Mouse (Mus musculus) cerebellum, adult 9-11 months (tissue): ENCODE measurements around the gene Dynlt1b.
"Not testable (repeated sequence)": the region's sequence is repeated elsewhere in the genome, so short reads cannot be mapped to it uniquely, and the experiment has no call there.

Source experiments
- DNase-seq: peaks from one replicate; pipeline ENCODE4 v3.0.0; 2022

Dynlt1b gene

DNA sequence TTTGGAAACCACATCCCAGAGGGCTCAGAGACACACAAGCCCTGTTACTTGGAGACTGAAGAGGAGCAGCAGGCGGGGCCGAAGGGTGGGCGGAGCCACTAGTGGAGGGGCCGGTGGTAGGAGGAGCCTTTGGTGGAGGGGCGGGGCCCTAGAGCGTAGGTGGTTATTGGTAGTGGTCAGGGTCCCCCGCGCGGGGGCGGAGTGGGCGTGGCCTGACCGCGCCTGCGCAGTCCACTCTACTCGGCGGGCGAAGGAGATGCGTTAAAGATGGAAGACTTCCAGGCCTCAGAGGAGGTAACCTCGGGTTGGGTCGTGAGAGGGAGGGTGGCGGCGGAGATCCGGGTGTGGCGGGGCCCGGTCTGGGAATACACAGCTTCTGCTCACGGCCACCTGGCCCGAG lies at the start of gene Dynlt1b:
Gene Dynlt1b (plus strand): TSS at position 168 of the 400 bp plus-strand sequence.
- peak; percentile 100 for DNase-seq

DNA sequence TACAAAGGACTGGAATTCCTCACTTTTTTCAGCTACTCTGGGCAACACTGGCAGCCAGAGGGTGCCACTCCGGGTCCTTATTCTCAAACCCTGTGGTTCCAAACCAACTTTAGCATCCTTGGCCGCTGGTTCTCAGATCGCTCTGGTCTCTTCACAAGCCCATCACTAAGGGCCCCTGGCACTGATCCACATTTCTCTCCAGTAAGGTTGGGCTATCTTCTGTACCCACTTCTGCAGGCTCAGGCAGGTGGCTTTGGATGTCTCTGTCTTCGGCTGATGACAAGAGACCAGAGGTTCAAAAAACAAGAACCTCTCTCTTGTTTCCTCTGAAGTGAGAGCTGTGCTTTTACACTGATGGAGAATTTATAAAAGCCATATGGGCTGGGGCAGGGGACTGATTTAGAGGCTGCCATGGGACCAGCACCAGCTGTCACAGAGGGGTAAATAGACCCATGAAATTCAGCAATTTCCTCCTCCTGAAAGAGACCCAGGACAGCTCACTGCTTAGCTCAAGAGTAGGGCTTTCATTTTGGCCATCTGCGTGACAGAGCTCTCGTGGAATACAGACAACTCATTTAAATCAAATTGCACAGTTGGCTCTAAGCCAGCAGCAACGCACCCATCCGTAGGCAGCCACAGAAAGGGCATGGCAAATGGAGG lies 49.6 kb upstream of the Dynlt1b start:
- not testable (repeated sequence) for DNase-seq

DNA sequence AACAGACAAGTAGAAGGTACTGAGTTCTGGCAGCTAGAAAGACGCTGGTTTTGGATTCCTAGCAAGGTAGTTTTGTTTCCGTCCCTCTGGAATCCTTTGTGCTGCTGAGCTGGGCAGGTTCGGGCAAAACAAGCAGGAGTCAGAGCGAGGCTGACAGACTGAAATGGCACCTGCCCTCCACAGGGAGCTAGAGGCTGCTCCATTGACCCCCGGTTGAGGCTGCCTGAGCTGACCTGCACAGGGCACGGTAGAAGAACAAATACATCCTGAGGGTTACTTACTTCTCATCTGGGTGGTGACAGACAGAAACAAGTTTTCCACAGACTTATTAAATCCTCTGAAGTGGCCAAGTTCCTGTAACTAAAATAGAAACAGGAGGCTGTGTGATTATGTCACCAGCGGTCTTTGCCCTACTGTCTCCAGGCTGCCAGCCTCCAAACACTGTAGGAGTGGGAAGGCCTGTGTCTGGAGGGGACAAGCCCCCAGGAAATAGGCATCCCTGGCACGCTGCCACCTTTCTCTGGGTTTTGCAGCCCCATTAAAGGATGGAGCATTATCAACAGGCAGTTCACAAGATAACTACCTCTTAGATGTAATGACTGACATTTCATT lies 48.7 kb upstream of the Dynlt1b start:
- DNase-seq = not testable (repeated sequence)

DNA sequence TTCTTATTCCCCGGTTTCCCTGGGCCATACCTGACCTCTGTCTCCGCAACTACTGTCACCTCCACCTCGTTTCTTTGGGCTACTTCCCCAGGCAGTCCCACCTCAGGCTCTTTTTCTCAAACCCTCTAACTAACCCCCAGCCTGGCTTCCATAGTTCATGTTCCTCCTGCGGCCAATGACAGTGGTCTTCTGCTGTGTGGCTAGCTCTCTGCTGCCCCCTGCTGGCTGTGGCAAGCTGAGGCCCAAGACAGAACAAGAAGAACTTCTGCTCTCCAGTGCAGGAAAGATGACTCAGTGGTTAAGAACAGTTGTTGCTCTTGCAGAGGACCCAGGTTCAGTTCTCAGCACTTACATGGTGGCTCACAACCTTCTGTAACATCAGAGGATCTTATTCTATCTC lies 43.0 kb upstream of the Dynlt1b start:
- DNase-seq = not testable (repeated sequence)

DNA sequence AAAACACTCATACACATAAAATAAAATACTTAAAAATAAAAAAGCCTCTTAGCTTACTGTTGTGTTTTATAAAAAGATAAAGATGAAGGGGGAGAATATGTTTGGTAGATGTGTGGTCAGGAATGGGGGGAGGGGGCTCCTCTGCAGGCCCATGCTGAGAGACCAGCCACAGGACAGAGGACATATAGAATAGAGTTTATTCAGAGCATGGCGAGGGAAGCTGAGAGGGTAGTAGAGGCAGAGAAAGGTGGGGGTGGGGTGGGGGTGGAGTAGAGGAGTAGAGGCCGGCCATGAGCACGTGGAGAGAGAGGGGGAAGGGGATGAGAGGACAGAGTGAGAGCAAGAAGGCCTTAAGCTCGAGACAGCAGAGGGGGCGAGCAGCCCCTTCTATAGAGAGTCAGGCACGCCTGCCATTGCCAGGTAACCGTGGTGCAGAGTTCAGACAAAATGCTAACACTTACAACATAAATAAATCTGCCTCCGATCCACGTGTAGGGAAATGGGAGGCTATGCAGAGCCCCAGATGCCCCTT lies 42.5 kb upstream of the Dynlt1b start:
- not testable (repeated sequence) for DNase-seq

DNA sequence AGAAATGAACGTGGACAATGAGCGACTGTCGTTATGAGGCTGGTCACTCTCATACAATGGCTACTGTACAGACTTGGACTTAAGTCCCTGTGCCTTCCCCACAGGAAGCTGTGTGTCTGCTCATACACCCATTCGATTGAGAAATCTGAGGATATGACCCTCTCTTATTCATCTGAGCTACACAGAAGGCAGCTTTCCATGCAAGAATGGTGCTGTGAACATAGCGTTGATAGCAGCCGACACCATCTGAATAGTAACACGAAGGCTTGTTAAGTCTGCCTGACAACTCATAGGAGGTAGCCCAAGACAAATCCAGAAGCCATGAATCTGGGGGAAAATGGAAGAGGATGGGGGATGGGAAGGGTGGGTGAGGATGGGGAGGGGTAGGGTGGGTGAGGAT lies 40.4 kb upstream of the Dynlt1b start:
- not testable (repeated sequence) for DNase-seq

DNA sequence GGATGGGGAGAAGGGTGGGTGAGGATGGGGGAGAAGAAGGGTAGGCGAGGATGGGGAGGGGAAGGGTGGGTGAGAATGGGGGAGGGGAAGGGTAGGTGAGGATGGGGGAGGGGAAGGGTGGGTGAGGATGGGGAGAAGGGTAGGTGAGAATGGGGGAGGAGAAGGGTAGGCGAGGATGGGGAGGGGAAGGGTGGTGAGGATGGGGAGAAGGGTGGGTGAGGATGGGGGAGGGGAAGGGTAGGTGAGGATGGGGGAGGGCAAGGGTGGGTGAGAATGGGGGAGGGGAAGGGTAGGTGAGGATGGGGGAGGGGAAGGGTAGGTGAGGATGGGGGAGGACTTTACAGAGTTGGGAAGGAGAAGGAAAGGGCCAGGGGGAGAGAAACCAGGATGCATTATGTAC lies 39.2 kb upstream of the Dynlt1b start:
- not testable (repeated sequence) for DNase-seq

DNA sequence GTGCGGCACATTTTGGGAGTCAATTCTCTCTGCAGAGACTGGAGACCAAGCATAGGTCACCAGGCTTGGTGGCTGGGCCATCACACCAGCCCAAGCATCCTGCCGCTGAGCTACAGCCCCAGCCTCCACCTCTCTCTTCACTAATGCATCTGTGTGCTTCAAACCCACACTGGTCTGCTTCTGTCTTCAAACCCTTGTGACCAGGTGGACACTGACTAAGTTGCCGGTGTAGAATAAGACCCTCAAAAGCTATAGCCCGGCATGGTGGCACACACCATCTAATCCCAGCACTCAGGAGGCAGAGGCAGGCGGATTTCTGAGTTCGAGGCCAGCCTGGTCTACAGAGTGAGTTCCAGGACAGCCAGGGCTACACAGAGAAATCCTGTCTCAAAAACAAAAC lies 38.2 kb upstream of the Dynlt1b start:
- DNase-seq = not testable (repeated sequence)

DNA sequence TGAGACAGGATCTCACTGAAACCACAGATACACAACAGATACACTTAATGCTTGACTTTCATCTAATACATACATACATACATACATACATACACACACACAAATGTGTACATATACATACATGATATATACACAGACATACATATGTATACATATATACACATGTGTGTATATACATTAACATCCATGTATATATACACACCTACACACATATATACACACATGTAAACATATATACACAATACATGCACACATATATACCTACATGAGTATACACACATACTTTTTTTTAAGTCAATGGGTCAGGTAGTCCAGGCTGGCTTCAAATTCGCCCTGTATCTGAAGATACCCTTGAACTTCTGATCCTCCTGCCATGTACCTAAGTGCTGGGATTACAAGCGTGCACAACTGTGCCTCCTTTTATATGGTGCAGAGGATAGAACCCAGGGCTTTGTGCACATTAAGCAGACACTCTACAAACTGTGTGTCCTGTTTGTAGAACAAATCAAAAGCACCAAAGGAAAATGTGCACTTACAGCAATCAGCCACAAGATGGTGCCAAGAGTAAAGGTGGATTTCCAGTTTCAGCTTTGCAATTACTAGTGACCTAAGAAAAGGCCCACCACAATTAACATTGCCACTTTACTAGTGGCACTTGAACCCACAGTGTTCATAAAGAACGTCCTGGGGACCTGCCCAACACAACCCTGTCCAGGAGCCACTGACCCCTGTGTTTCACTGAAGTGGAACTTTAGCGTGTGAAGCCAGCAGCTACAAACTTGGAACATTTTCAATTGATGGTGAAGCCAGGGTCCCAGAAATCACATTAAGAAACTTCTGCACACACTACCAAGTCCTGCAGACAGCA lies 37.2 kb upstream of the Dynlt1b start:
- DNase-seq = not testable (repeated sequence)

DNA sequence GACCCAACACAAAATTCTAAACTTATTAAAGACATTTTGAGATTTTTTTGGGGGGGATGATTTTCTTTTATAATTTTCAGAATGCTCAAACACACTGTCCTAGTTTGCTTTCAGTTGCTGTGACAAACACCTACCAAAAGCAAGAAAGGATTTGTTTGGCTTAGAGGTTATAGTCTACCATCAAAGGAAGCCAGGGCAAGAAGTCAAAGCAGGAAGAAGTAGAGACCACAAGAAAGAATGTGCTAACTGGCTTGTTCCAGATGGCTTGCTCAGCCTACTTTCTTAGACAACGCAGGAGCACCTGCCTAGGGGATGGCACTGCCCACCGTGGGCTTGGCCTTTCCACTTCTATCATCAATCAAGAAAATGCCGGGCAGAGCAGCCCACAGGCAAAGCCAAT lies 31.8 kb upstream of the Dynlt1b start:
- DNase-seq = not testable (repeated sequence)

DNA sequence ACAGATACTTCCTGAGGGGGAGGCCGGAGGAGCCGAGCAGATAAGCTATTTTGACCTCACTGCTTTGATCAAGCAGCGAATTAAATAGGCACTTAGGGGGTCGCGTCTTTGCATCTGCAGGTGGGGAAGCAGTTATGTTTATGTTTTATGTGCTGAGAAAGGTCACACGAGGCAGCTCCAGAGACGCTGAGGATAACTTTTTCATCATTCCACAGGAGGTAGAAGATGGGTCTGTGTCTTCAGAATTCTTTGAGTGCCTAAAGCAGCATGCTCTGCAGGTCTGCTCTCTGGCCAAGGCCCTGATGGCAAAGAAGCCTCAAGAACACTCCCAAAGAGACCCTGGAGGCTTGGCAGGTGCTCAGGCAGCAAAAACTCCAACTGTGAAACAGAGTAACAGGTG lies 31.1 kb upstream of the Dynlt1b start:
- DNase-seq = not testable (repeated sequence)

DNA sequence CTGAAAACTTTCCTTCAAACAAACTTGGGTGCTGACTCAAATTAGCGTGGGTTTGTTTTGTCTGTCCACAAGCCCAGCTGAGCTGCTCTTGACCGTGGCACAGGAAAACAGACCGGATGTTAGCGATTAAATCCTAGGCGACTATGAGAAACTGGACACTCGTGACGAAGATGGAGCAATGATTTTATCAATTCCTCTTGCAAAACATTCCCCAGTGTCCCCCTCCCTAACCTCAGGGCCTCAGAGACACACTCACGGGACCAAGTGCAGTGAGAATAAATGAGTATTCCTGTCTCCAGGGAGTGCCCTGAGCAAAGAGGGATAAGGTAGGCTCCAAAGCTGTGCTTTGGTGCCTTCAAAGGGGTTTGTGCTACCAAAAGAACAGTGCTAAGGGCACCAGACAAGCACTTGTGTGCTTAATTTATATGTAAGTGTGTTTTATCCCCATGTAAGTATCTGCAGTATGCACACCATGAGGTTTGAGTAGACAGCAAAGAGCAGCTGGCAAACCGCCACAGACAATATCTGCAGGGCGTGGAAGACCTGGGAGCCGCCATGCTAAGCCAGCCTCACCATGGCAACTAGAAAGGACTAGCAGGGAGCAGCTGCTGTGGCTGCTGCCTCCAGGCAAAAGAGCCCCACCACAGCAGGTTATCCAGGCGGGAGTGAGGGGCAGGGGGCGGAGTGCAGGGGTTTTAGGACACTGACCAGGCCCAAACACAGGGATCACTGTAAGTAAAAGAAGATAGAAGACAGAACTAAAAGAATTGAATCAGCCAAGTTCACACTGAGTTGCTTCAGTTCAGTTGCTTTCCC lies 30.4 kb upstream of the Dynlt1b start:
- DNase-seq = not testable (repeated sequence)

DNA sequence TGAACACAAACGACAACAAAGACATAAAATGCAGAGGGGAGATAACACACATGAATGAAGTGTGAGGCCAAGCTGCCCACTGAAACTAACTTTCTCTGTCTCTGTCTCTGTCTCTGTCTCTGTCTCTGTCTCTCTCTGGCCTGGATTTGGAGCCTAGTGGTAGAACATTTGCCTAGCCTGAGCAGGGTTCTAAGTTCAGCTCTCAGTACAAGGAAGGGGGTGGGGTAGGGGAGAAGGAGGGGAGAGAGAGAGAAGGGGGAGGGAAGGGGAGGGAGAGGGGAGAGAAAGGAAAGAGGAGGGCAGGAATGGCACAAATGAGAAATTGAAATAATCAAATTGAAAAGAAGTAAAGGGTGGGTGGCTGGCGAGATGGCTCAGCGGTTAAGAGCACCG lies 29.8 kb upstream of the Dynlt1b start:
- not testable (repeated sequence) for DNase-seq

DNA sequence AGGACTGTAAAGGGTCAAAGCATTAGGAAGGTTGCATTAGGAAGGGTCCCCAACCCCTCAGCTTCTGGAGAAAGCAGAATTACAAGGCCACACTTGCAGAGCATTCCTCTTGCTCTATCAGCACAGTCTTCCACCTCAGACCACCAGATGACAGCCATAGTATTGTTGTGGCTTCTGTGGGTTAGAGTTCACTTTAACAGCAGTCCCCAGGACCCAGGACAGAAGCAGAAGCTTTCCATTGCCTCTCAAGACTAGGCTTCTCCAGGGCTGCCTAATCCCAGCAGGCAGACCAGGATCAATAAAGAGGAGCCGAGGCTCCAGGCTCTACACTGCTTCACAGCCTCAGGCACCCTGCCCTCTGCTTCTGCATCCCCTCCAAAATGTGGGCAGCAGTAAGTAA lies 25.4 kb upstream of the Dynlt1b start:
- DNase-seq = not testable (repeated sequence)

DNA sequence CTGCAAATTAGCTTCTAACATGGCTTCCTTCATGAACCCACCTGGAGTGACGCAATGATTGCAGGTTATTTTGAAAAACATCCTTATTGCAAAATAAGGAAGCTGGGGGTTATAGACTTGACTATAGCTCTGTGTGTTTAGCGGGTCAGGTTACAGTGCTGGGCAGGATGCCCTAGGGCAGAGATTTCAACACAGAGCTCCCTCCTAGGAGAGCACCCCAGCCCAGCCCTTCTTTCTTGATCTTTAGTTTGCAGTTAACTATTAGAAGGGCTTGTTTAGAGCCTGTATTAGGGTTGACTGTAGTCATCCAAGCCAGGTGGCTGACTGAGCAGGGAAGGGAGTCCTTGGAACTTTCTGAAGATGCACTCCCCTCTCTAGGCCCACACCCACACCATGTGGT lies 22.9 kb upstream of the Dynlt1b start:
- DNase-seq = not testable (repeated sequence)

DNA sequence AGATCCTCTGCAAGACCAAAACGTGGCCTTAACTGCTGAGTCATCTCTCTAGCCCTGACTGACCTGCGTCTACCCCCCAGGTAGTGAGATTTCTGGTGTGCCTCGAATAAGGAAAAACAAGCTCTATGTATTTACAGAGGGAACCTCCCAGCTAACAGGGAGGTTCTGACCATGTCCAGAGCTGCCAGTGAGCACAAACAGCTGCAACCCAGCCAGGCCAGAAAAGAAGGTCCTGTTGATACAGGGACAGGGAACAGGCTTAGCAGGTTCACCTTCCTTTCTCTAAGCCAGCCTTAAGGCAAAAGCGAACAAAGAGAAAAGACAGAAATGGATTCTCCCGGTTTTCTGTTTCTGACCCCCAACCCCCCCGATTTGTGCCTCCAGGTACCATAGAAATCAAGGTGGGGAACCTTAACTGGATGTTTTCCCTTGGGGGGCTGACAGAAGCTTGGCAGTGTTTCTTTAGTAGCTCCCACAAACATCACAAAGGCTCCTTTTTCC lies 19.1 kb upstream of the Dynlt1b start:
- DNase-seq = not testable (repeated sequence)

DNA sequence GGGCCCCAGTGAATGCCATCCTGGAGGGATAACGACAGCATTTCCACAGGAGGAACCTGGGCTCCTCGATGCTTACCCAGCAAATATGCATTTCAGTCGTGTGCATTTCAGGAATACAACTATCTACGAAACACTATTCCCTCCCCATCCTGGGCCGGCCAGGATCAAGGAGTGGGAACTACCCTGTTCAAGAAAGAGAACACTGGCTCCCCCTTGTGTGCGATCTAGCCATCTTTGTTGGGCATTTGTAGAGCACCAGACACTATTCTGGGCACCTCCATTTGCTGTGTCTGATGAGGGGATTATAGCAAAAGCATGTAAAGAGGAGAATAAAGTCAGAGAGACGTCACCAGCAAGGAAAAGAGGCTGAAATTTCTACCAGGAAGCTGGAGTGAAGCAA lies 12.8 kb upstream of the Dynlt1b start:
- DNase-seq = not testable (repeated sequence)

DNA sequence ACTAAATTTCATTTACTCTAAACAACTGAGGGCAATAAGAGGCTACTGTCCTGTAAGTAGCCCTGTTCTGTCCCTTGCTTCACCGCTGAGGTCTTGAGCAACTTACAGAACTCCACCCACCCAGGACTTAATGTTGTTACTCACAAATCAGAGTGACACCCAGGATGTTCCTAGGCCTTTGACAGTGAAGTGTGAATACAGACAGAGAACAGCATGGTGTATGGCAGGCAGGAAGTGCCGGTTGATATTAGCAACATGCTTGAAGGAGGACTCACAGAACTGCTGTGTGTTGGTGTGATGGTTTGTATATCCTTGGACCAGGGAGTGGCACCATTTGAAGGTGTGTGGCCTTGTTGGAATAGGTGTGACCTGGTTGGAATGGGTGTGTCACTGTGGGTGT lies 9.4 kb upstream of the Dynlt1b start:
- DNase-seq = not testable (repeated sequence)

DNA sequence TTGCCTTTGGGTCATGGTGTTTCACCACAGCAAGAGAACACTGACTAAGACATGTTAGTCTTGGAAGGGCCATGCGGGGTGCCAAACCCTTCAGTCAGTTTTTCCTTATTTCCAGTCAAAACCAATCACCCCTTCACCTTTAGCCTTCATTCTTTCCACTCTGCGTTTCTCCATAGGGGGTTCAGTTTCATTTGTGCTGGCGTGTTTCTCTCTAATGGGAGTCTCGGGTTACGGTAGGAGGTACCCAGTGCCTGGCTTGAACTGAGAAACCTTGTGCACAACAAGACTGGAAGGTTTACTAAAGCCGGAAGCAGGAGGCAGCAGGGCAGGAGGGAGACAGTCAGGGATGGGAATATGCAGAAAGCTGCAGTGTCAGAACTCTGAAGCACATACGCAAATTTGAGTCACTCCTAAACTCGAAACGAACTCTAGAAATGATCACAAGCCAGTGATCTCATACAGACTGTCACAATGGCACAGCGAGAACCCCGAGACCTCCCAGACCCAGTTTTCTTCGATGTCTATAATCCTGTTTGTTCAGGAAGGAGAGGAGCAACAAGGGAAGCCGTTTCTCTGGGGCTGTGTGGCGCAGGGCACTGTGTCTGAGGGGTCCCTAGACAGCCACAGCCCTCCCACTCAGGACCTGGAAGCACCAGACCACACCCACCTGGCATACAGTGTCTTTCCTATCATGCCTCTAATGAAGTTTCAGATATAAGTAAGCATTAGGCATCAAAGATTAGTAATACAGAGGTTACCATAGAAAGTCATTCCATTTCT lies 8.2 kb upstream of the Dynlt1b start:
- DNase-seq = not testable (repeated sequence)

DNA sequence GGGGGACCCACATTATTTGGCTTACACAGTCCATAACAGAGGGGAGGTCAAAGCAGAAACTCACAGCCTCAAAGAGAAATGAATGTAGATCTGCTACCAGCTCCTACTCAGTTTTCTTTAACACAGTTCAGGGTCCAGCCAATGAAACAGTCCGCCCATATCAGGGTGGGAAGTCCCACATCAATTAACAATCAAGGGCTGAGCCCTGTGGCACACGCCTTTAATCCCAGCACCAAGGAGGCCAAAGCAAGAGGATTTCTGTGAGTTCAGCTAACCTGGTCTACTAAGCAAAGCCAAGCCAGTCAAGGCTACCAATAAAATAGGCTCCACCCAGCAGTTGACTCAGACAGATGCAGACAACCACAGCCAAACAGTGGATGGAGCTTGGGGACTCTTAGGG lies 7.5 kb upstream of the Dynlt1b start:
- DNase-seq = not testable (repeated sequence)

DNA sequence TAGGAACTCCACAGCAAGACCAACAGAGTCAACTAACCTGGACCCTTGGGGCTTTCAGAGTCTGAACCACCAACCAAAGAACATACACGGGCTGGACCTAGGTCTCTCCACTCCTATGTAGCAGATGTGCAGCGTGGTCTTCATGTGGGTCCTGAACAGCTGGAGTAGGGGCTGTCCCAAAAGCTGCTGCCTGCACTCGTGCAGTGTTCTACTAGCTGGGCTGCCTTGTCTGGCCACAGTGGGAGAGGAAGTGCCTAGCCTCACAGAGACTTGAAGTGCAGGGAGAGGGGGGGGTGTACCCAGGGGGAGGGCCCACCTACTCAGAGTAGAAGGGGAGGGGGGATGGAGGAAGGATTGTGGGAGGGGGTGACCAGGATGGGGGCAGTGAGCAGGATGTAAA lies 7.1 kb upstream of the Dynlt1b start:
- DNase-seq = not testable (repeated sequence)
